Mouse (Mus musculus): ENCODE measurements around the gene Krt24. TPM values are rescaled to one million over a fixed set of nuclear protein-coding genes. Genes with fewer than 3 reads are reported as not detected.

The Krt24 gene
- polyA plus RNA-seq, 1 experiment from 2014 or later: not detected

GRCm38 (mm10) chr11:99307579-99307978 lies 22.5 kb upstream of the Krt24 start:
- no peak overlapping the region for H3K4me2 ChIP-seq (replicated peaks; ENCODE audit: low read depth, low read length)
- H3K36me3 ChIP-seq (ENCODE audit: control insufficient read depth, insufficient read depth, low read length): no peaks in the 10 kb centered on the region
- H3K9me3 ChIP-seq (ENCODE audit: control insufficient read depth, low read length): 0 out of 2 replicates have a peak, but pooled peaks cover 4% of the 10 kb centered on the region
- no peaks in the 10 kb centered on the region for H3K27me3 ChIP-seq (ENCODE audit: control insufficient read depth, insufficient read depth, low read length)
- H3K4me1 ChIP-seq (ENCODE audit: control insufficient read depth, insufficient read depth, low read length): no peaks in the 10 kb centered on the region
- no peak overlapping the region for H3K9ac ChIP-seq (ENCODE audit: low read depth, low read length)
- H3K27ac ChIP-seq (ENCODE audit: low read depth, low read length): no peak overlapping the region
- 35% methylated on average over 2 of the region's 2 CpGs for WGBS
- ATAC-seq (ENCODE audit: low FRiP score, low TSS enrichment): 0 out of 2 replicates have a peak, but pooled peaks have one; percentile 52
- H3K4me3 ChIP-seq (ENCODE audit: low read length): no peak overlapping the region

GRCm38 (mm10) chr11:99295039-99295438 lies 10.0 kb upstream of the Krt24 start:
- no peak overlapping the region for H3K4me2 ChIP-seq (replicated peaks; ENCODE audit: low read depth, low read length)
- H3K27ac ChIP-seq (ENCODE audit: low read depth, low read length): no peak overlapping the region
- no peaks in the 10 kb centered on the region for H3K9me3 ChIP-seq (ENCODE audit: control insufficient read depth, low read length)
- no peak overlapping the region for H3K4me3 ChIP-seq (ENCODE audit: low read length)
- ATAC-seq (ENCODE audit: low FRiP score, low TSS enrichment): no peak
- no peak overlapping the region for H3K9ac ChIP-seq (ENCODE audit: low read depth, low read length)
- no peaks in the 10 kb centered on the region for H3K4me1 ChIP-seq (ENCODE audit: control insufficient read depth, insufficient read depth, low read length)
- H3K27me3 ChIP-seq (ENCODE audit: control insufficient read depth, insufficient read depth, low read length): no peaks in the 10 kb centered on the region
- WGBS: 40% methylated on average over 5 of the region's 5 CpGs
- no peaks in the 10 kb centered on the region for H3K36me3 ChIP-seq (ENCODE audit: control insufficient read depth, insufficient read depth, low read length)

- no peaks in the 10 kb centered on the region for H3K9me3 ChIP-seq (ENCODE audit: control insufficient read depth, low read length)
- no peak overlapping the region for H3K4me3 ChIP-seq (ENCODE audit: low read length)
- WGBS: 60% methylated on average over 5 of the region's 5 CpGs
- no peak for ATAC-seq (ENCODE audit: low FRiP score, low TSS enrichment)
- no peak overlapping the region for H3K4me2 ChIP-seq (replicated peaks; ENCODE audit: low read depth, low read length)
- no peak overlapping the region for H3K27ac ChIP-seq (ENCODE audit: low read depth, low read length)
- no peak overlapping the region for H3K9ac ChIP-seq (ENCODE audit: low read depth, low read length)
- H3K4me1 ChIP-seq (ENCODE audit: control insufficient read depth, insufficient read depth, low read length): no peaks in the 10 kb centered on the region
- no peaks in the 10 kb centered on the region for H3K27me3 ChIP-seq (ENCODE audit: control insufficient read depth, insufficient read depth, low read length)
- H3K36me3 ChIP-seq (ENCODE audit: control insufficient read depth, insufficient read depth, low read length): no peaks in the 10 kb centered on the region
Observed at GRCm38 (mm10) chr11:99292846-99293245, 7.8 kb upstream of the Krt24 start.

- H3K9ac ChIP-seq (ENCODE audit: low read depth, low read length): no peak overlapping the region
- no peak overlapping the region for H3K27ac ChIP-seq (ENCODE audit: low read depth, low read length)
- no peaks in the 10 kb centered on the region for H3K36me3 ChIP-seq (ENCODE audit: control insufficient read depth, insufficient read depth, low read length)
- H3K9me3 ChIP-seq (ENCODE audit: control insufficient read depth, low read length): no peaks in the 10 kb centered on the region
- no peak overlapping the region for H3K4me2 ChIP-seq (replicated peaks; ENCODE audit: low read depth, low read length)
- WGBS: 91% methylated on average over 5 of the region's 5 CpGs
- ATAC-seq (ENCODE audit: low FRiP score, low TSS enrichment): no peak
- no peaks in the 10 kb centered on the region for H3K27me3 ChIP-seq (ENCODE audit: control insufficient read depth, insufficient read depth, low read length)
- H3K4me3 ChIP-seq (ENCODE audit: low read length): no peak overlapping the region
- no peaks in the 10 kb centered on the region for H3K4me1 ChIP-seq (ENCODE audit: control insufficient read depth, insufficient read depth, low read length)
Observed at GRCm38 (mm10) chr11:99284011-99284410, 1.1 kb downstream of the Krt24 start.

DNA sequence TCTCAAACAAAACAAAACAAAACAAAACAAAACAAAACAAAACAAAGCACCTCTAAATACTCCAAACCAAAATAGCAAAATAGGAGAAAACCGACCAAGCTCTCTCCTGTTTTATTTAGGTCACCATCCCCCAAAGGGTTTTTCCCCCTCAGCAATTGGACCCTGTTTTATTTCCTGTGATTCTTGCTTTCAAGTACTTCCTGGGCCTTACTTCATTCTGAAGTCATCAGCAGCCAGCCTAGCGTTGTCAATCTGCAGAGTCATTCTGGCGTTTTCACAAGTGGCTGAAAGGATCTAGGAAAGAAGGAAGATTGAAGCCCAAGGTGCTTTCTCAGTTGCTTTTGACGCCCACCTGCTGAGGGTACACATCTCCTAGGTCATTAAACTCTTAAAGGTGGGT lies 1.7 kb downstream of the Krt24 start:
- Histone ChIP-seq H3K9ac (ENCODE audit: low read depth, low read length) (no peak overlapping the region), H3K27me3 (ENCODE audit: control insufficient read depth, insufficient read depth, low read length) (no peaks in the 10 kb centered on the region), H3K9me3 (ENCODE audit: control insufficient read depth, low read length) (no peaks in the 10 kb centered on the region), H3K27ac (ENCODE audit: low read depth, low read length) (no peak overlapping the region), H3K4me2 (replicated peaks; ENCODE audit: low read depth, low read length) (no peak overlapping the region), H3K4me3 (ENCODE audit: low read length) (no peak overlapping the region), H3K4me1 (ENCODE audit: control insufficient read depth, insufficient read depth, low read length) (no peaks in the 10 kb centered on the region), H3K36me3 (ENCODE audit: control insufficient read depth, insufficient read depth, low read length) (no peaks in the 10 kb centered on the region)
- 43% methylated on average over 4 of the region's 4 CpGs for WGBS
- ATAC-seq (ENCODE audit: low FRiP score, low TSS enrichment): no peak

DNA sequence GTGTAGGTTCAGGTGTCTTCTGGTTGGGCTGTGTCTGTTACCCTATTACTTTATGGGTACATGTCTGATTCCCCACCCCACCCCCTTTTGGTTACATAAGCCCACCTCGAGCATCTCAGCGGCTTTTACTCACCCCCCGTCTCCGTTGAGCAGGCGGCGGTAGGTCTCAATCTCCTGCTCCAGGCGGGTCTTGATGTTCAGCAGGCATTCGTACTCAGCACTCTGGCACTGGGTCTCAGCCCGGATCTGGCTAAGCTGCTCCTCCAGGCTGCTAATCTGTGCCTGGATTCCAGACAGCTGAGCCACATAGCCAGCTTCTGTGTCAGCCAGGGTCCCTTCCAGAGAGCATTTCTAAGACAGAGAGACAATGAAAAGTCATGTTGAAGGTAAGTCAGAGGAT lies 3.9 kb downstream of the Krt24 start:
- no peak overlapping the region for H3K4me2 ChIP-seq (replicated peaks; ENCODE audit: low read depth, low read length)
- H3K4me3 ChIP-seq (ENCODE audit: low read length): no peak overlapping the region
- H3K9me3 ChIP-seq (ENCODE audit: control insufficient read depth, low read length): no peaks in the 10 kb centered on the region
- no peak overlapping the region for H3K9ac ChIP-seq (ENCODE audit: low read depth, low read length)
- ATAC-seq (ENCODE audit: low FRiP score, low TSS enrichment): no peak
- no peaks in the 10 kb centered on the region for H3K27me3 ChIP-seq (ENCODE audit: control insufficient read depth, insufficient read depth, low read length)
- H3K36me3 ChIP-seq (ENCODE audit: control insufficient read depth, insufficient read depth, low read length): no peaks in the 10 kb centered on the region
- WGBS: 85% methylated on average over 9 of the region's 9 CpGs
- no peak overlapping the region for H3K27ac ChIP-seq (ENCODE audit: low read depth, low read length)
- H3K4me1 ChIP-seq (ENCODE audit: control insufficient read depth, insufficient read depth, low read length): no peaks in the 10 kb centered on the region

- Histone ChIP-seq H3K27ac (ENCODE audit: low read depth, low read length) (no peak overlapping the region), H3K27me3 (ENCODE audit: control insufficient read depth, insufficient read depth, low read length) (no peaks in the 10 kb centered on the region), H3K9me3 (ENCODE audit: control insufficient read depth, low read length) (no peaks in the 10 kb centered on the region), H3K36me3 (ENCODE audit: control insufficient read depth, insufficient read depth, low read length) (no peaks in the 10 kb centered on the region), H3K4me1 (ENCODE audit: control insufficient read depth, insufficient read depth, low read length) (no peaks in the 10 kb centered on the region), H3K4me3 (ENCODE audit: low read length) (no peak overlapping the region), H3K9ac (ENCODE audit: low read depth, low read length) (no peak overlapping the region), H3K4me2 (replicated peaks; ENCODE audit: low read depth, low read length) (no peak overlapping the region)
- no peak for ATAC-seq (ENCODE audit: low FRiP score, low TSS enrichment)
- 73% methylated on average over 5 of the region's 5 CpGs for WGBS
Observed at GRCm38 (mm10) chr11:99279986-99280385, 5.1 kb downstream of the Krt24 start.

DNA sequence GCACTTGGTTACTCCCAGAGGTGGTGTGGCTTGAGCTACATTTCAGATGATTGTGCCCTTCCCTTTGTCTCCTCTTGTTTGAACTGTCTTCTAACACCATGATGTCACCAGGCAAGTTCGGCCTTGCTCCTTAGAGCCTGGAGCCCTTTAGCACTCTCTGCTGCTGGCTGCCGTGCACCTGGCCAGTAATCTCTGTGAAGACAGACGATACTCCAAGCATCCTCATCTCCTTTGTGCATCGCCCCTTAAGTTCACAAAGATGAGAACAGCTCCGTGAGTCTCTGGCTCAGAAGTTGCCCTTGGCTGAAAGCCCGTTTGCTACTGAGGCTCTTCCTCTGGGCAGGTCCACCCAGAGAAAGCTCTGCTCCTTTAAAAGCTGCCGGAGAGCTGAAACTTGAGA lies 8.3 kb downstream of the Krt24 start:
- H3K9me3 ChIP-seq (ENCODE audit: control insufficient read depth, low read length): no peaks in the 10 kb centered on the region
- H3K27ac ChIP-seq (ENCODE audit: low read depth, low read length): no peak overlapping the region
- no peak overlapping the region for H3K4me2 ChIP-seq (replicated peaks; ENCODE audit: low read depth, low read length)
- ATAC-seq (ENCODE audit: low FRiP score, low TSS enrichment): no peak
- H3K36me3 ChIP-seq (ENCODE audit: control insufficient read depth, insufficient read depth, low read length): no peaks in the 10 kb centered on the region
- no peaks in the 10 kb centered on the region for H3K4me1 ChIP-seq (ENCODE audit: control insufficient read depth, insufficient read depth, low read length)
- H3K4me3 ChIP-seq (ENCODE audit: low read length): no peak overlapping the region
- WGBS: 49% methylated on average over 7 of the region's 7 CpGs
- H3K27me3 ChIP-seq (ENCODE audit: control insufficient read depth, insufficient read depth, low read length): no peaks in the 10 kb centered on the region
- no peak overlapping the region for H3K9ac ChIP-seq (ENCODE audit: low read depth, low read length)

DNA sequence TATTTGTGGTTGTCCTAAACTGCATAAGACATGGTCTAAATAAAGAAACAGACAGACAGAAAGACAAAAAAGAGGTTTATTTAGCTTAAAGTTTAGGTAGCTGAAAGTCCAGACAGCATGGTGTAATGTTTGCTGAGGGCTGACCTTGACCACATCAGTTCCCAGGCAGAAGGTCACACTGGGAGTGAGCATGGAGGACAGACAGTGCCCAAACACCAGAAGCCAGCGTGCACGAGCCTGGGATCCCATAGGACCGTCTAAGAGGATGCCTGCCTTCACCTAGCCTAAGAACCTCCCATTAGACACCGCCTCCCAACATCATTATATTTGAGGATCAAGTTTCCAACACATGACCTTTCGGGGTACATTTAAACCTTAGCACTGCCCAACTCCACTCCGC lies 9.4 kb downstream of the Krt24 start:
- Histone ChIP-seq H3K9me3 (ENCODE audit: control insufficient read depth, low read length) (no peaks in the 10 kb centered on the region), H3K9ac (ENCODE audit: low read depth, low read length) (no peak overlapping the region), H3K4me1 (ENCODE audit: control insufficient read depth, insufficient read depth, low read length) (no peaks in the 10 kb centered on the region), H3K27me3 (ENCODE audit: control insufficient read depth, insufficient read depth, low read length) (no peaks in the 10 kb centered on the region), H3K4me3 (ENCODE audit: low read length) (no peak overlapping the region), H3K27ac (ENCODE audit: low read depth, low read length) (no peak overlapping the region), H3K4me2 (replicated peaks; ENCODE audit: low read depth, low read length) (no peak overlapping the region), H3K36me3 (ENCODE audit: control insufficient read depth, insufficient read depth, low read length) (no peaks in the 10 kb centered on the region)
- WGBS: 66% methylated on average over 6 of the region's 6 CpGs
- no peak for ATAC-seq (ENCODE audit: low FRiP score, low TSS enrichment)

DNA sequence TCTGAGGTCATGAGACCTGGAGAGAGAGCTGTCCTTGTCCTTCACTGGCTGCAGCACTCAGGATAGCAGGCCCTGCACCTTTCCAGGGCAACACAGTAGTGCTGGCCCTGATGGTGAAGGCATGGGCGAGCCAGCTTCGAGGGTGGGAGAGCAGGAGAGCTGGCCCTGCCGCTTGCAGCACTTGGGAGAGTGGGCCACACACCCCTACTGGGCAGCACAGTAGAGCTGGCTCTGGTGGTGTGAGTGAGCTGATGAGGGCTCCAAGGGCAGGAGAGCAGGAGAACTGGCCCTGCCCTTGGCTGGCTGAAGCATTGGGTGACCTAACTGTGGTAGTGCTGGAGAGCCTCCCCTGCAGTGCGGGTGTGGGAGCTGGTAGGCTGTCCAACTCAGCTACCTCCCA lies 12.3 kb downstream of the Krt24 start:
- Histone ChIP-seq H3K27me3 (ENCODE audit: control insufficient read depth, insufficient read depth, low read length) (no peaks in the 10 kb centered on the region), H3K4me2 (replicated peaks; ENCODE audit: low read depth, low read length) (no peak overlapping the region), H3K27ac (ENCODE audit: low read depth, low read length) (no peak overlapping the region), H3K4me1 (ENCODE audit: control insufficient read depth, insufficient read depth, low read length) (no peaks in the 10 kb centered on the region), H3K9ac (ENCODE audit: low read depth, low read length) (no peak overlapping the region), H3K36me3 (ENCODE audit: control insufficient read depth, insufficient read depth, low read length) (no peaks in the 10 kb centered on the region), H3K4me3 (ENCODE audit: low read length) (no peak overlapping the region), H3K9me3 (ENCODE audit: control insufficient read depth, low read length) (no peaks in the 10 kb centered on the region)
- ATAC-seq (ENCODE audit: low FRiP score, low TSS enrichment): no peak
- 91% methylated on average over 4 of the region's 4 CpGs for WGBS
